Mouse (Mus musculus) cerebellum, adult 2 months (tissue): Measurements from ENCODE around the gene Msh4.

ENCODE experiments used
- CTCF ChIP-seq: fragments of 200-500 bp; IDR thresholded peaks from 2 replicates; pipeline ENCODE4 v1.5.1; 2011; ENCODE audit warnings: low read depth, mild to moderate bottlenecking, control low read depth, low read length, moderate library complexity, borderline replicate concordance; ENCODE audit not compliant: insufficient read depth
- POLR2A ChIP-seq: fragments of 200-500 bp; IDR thresholded peaks from 2 replicates; pipeline ENCODE4 v1.6.1; 2011; ENCODE audit warnings: low read length, control low read depth, borderline replicate concordance; ENCODE audit not compliant: insufficient read depth

DNA sequence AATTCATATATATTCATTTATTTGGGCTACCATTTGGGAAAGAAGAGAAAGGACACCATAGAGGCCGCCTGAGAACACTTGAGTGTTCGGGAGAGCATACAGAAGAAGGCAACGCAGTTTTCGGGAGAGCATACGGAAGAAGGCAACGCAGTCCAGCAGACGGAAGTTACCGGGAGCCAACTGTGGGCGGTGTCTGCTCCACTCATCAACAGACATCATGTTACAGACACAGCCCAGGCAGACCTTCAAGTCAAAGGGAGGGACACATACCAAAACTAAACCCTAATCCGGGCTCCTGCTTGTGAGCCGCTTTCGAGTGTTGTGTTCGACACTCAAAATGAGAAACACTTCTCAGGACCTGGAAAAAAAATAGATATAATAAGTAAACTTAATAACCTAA is 35.7 kb upstream of the Msh4 start:
- TF ChIP-seq CTCF = no peak
- no peak for TF ChIP-seq POLR2A
